Mouse (Mus musculus) lung, postnatal 10 days (tissue): ENCODE results near the gene Cfap126.
A peak's percentile ranks its signal among the peaks of the same experiment; 100 is the strongest.
"Not testable (repeated sequence)": the region's sequence is repeated elsewhere in the genome, so short reads cannot be mapped to it uniquely, and the experiment has no call there.

ENCODE experiments used
- DNase-seq: peaks from one replicate; pipeline ENCODE4 v3.0.0; 2021

Gene Cfap126

DNA sequence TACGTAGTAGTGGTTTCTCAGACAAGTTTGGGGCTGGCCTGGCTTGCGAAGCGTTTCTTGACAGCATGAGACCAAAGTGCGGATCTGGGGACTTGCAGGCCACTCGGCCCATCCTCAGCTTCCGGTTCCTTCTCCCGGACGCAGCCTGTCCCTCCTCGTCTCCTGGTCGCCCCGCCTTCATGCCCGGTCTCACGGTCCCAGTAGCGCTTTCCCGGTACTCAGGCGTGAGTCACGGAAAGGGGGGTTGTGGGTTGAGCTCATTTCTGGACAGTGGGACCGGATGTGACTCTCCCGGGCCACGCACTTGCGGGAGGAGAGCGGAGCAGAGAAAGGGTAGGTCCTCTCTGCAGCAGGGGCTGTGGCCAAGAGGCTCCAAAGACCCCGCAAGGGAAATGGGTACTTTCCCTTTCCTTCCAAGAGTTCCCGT lies at the start of gene Cfap126:
TSS of gene Cfap126 (plus strand) at position 46 of the 427 bp plus-strand sequence.
- peak; percentile 93 for DNase-seq

GRCm38 (mm10) chr1:171064491-171065242 lies 49.1 kb upstream of the Cfap126 start, which contains the start of gene Fcgr3:
Gene Fcgr3 (minus strand): TSS chr1:171064935.
- DNase-seq: peak; percentile 86

DNA sequence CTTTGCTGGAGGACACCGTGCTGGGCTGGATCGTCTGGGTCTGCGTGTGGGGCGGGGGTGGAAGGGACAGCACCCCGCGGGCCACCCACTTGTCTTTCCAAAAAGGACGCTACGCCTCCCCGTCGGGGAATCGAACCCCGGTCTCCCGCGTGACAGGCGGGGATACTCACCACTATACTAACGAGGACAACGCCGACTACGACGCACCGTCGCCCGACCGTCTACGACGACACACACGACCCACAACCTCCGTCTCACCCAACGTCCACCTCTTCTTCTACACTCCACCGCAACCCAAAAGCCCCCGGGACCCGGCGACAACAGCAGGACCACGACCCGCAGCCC lies 48.5 kb upstream of the Cfap126 start:
- peak; percentile 66 for DNase-seq

DNA sequence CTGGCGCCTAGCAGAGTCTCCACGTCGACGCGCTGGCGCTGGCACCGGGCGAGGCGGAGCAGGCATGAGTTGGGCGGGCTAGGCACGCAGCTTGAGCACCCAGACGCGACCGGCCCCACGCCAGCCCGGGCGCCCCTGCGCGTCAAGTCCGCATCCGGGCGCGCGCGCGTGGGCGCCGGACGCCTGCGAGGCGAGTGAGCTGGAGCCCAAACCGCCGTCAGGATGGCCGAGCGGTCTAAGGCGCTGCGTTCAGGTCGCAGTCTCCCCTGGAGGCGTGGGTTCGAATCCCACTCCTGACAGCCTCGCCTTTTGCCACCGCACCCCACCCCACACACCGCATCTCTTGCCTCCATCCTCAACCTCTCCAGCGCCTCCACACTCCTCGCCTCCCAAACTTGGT lies 48.0 kb upstream of the Cfap126 start:
- peak; percentile 37 for DNase-seq

GRCm38 (mm10) chr1:171066583-171066982 lies 47.1 kb upstream of the Cfap126 start:
- not testable (repeated sequence) for DNase-seq

DNA sequence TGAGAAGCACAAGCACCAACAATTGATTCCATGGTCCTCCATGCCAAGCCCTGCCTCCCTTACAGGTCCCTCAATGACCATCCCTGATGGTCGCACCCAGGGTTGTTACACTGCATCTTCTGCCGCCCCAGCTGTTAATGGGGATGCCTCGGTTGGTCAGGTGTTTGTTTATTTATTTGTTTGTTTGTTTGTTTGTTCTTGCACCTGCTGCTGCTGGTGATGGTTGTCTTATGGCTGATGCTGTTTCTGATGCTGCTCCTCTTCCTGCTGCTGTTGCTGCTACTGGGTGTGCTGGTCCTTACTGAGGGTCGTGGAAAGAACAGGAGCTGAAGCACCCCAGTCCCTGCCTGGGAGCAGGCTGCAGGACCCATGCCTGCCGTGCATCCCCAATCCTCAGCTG lies 45.8 kb upstream of the Cfap126 start:
- not testable (repeated sequence) for DNase-seq

DNA sequence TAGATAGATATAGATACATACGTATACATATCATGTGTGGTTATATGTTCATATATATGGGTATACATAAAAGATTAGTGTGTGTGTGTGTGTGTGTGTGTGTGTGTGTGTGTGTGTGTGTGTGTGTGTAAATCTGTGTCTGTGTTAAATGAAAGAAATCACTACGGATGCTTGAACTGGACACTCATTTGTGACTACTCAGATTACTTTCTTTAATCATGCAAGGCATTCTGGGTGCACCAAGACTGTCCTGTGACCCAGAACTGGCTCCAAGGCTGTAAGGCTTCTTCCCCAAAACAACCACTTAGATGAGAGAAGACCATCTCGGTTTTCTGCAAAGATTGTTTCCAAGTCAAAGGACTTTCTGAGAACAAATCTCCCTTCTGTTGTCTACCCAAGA lies 44.2 kb upstream of the Cfap126 start:
- not testable (repeated sequence) for DNase-seq

- not testable (repeated sequence) for DNase-seq
Observed at GRCm38 (mm10) chr1:171070879-171071278, 42.8 kb upstream of the Cfap126 start.

GRCm38 (mm10) chr1:171071726-171072125 lies 42.0 kb upstream of the Cfap126 start:
- not testable (repeated sequence) for DNase-seq

DNA sequence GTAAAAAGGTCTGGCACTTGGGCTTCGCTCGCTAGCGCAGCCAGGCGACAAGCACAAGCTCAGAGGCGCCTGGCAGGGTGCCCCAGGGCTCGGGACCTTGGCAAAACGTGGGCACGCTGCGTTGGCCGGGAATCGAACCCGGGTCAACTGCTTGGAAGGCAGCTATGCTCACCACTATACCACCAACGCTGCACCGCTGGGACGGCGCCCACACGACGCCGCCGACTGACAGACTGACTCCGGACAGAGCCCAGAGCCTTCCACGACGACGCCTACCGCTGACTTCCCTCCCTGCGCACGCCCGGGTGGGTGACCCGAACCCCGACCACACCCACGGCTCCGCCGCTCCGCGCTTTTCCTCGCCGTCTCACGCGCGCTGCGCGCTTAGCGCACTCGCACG lies 41.5 kb upstream of the Cfap126 start:
- DNase-seq: not testable (repeated sequence)

- peak; percentile 30 for DNase-seq
Observed at GRCm38 (mm10) chr1:171074283-171074682, 39.4 kb upstream of the Cfap126 start.

- not testable (repeated sequence) for DNase-seq
Observed at GRCm38 (mm10) chr1:171076176-171076575, 37.5 kb upstream of the Cfap126 start.

DNA sequence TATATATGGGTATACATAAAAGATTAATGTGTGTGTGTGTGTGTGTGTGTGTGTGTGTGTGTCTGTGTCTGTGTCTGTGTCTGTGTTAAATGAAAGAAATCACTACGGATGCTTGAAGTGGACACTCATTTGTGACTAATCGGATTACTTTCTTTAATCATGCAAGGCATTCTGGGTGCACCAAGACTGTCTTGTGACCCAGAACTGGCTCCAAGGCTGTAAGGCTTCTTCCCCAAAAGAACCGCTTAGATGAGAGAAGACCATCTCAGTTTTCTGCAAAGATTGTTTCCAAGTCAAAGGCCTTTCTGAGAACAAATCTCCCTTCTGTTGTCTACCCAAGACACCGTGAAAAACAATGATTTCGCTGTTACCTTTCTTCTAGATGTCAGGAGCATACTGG lies 36.5 kb upstream of the Cfap126 start:
- DNase-seq: not testable (repeated sequence)

GRCm38 (mm10) chr1:171077955-171078354 lies 35.8 kb upstream of the Cfap126 start:
- peak; percentile 47 for DNase-seq

GRCm38 (mm10) chr1:171078419-171078818 lies 35.3 kb upstream of the Cfap126 start:
- not testable (repeated sequence) for DNase-seq

DNA sequence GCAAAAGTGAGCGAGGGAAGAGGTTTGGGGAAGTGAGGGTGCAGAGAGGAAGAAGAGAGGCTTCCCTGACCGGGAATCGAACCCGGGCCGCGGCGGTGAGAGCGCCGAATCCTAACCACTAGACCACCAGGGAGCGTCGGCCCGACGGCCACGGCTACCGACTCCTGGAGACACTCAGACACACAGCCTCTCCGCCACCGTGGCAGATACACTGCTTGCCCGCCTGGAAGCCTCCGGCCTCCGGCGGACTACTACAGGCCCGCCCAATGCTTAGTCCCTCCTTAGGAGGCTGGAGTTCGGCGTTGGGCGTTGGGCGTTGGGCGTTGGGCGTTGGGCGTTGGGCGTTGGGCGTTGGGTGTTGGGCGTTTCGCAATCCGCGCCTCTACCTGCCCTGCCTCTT lies 34.4 kb upstream of the Cfap126 start:
- not testable (repeated sequence) for DNase-seq

- DNase-seq: not testable (repeated sequence)
Observed at GRCm38 (mm10) chr1:171079825-171080224, 33.9 kb upstream of the Cfap126 start.

GRCm38 (mm10) chr1:171081512-171082231 lies 32.0 kb upstream of the Cfap126 start:
- not testable (repeated sequence) for DNase-seq

GRCm38 (mm10) chr1:171085718-171086117 lies 28.0 kb upstream of the Cfap126 start:
- no peak for DNase-seq

DNA sequence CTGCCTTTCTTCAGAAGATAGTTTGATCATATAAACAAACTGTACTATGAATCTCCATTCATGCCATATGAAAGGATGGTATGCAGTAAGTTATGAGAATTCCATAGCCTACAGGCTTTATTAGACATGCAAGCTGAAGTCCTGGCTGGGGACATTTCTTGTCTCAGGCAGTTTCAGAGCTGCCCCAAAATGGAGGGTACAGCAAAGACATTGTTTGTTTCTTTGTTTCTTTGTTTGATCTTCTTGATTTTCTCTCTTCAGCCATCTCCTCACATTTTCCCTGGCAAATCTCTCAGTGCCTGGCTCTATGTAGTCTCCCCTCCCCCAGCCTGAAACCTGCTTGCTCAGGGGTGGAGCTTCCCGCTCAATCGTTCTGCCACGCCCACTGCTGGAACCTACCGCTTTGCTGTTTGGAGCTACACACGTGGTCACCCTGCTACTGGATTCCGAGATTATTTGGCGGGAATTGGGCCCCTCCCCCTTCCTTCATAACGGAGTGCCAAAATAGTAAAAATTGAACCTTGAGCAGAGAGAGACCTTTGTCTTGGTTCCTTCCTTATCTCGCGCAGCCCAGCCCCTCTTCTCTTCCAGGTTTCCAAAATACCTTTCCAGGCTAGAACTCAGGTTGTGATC lies 25.4 kb upstream of the Cfap126 start:
- DNase-seq: not testable (repeated sequence)

GRCm38 (mm10) chr1:171089891-171090290 lies 23.8 kb upstream of the Cfap126 start:
- no peak for DNase-seq

DNA sequence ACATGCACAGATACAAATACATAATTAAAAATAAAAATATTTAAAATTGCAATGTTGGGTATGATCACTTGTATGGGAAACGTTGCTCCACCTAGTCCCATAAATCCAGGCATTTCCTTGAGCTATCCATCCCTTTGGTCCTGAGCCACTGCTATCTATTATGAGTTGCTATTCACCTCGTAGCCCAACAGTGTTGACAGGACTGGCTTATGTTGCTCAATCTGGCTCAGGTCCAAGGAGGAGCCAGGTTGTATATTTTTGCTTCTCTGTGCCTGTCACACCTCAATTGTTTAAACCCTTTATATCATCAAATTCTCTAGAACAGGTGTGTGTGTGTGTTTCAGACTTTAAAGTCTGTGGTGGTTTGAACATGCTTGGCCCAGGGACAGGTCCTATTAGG lies 23.0 kb upstream of the Cfap126 start:
- DNase-seq: no peak

DNA sequence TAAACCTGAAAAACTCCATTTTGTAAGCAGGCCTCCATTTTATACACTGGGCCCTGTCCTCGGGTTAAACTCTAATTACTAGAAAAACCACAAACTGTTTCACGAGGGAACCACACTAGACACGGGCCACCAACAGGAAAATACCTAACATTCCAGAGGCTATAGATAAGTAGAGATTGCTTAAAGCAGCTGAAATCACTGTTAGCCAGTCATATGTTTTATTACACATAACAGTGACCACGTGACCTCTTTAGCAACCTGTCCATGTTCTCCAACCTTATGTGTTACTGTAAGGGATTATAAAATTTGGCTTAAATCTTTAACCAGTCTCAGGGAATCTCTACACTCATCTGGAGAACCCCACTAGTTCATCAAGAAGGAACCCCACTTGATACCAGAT lies 19.3 kb upstream of the Cfap126 start:
- no peak for DNase-seq
